27 mouse cellular contexts compared by ENCODE assay signal in the genomic region with DNA sequence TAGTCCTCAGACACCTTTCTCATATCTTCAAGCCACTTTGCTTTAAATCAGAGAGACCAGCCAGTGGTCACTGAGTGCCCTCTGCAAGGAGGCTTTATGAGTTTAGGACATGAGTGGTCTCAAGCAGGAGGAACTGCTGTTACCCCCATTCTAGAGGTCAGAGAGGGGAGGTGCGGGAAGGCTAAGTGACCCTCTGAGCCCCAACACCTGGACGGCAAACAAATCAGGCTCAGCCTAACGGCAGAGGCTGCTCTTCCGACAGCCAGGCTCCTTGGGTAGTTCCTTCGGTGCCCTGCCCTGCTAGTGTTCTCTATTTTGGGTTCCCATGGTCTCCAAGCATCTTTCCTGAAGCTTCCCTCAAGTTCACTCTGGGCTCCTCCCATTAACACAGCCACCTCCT.
DNase-seq lines count a peak whose midpoint lies in the region; ATAC-seq and TF ChIP-seq lines count a peak whose summit lies in the region.
"Had no signal": no experiment of that assay in that cellular context is flagged by ENCODE, and none has a peak within 500 bp of the region (broad histone marks: within the 10 kb centered on the region; RNA-seq: fewer than 3 reads in every experiment).

No protein-coding gene starts in this region.

- TF ChIP-seq CTCF in testis, adult 2 months (IDR thresholded peaks at IDR 0.05; ENCODE audit: control insufficient read depth, insufficient read depth, insufficient replicate concordance, low read depth, low read length): no peak

- H3K9me3 ChIP-seq in forebrain, embryonic 13.5 days (replicated peaks): no peaks in the 10 kb centered on the region
- no peaks in the 10 kb centered on the region for H3K9me3 ChIP-seq in forebrain, embryonic 12.5 days
- no peaks in the 10 kb centered on the region for H3K9me3 ChIP-seq in heart, embryonic 10.5 days
- H3K9me3 ChIP-seq: embryonic facial prominence, embryonic 13.5 days; embryonic facial prominence, embryonic 15.5 days; forebrain, embryonic 10.5 days; G1E had no signal

- H3K9ac ChIP-seq in forebrain, embryonic 13.5 days: no peak overlapping the region
- no peak overlapping the region for H3K9ac ChIP-seq in forebrain, embryonic 12.5 days
- H3K9ac ChIP-seq: embryonic facial prominence, embryonic 13.5 days; embryonic facial prominence, embryonic 15.5 days had no signal

- H3K27me3 ChIP-seq in forebrain, embryonic 13.5 days: 0 out of 2 replicates have a peak, but pooled peaks cover 3% of the 10 kb centered on the region
- H3K27me3 ChIP-seq in forebrain, embryonic 12.5 days: peaks cover 4% of the 10 kb centered on the region; the same call in 1 of the 2 replicates
- peaks cover 27% of the 10 kb centered on the region; the same call in 1 of the 2 replicates for H3K27me3 ChIP-seq in heart, embryonic 10.5 days (ENCODE audit: insufficient read depth, poor library complexity, severe bottlenecking)
- peaks cover 3% of the 10 kb centered on the region; the same call in 1 of the 2 replicates for H3K27me3 ChIP-seq in testis, adult 2 months (ENCODE audit: control insufficient read depth, insufficient read depth, low read length)

- no peak for TF ChIP-seq POLR2A in testis, adult 2 months (IDR thresholded peaks at IDR 0.05; ENCODE audit: control insufficient read depth, low read depth, low read length)

- no peaks in the 10 kb centered on the region for H3K36me3 ChIP-seq in forebrain, embryonic 13.5 days (ENCODE audit: poor library complexity, severe bottlenecking)
- H3K36me3 ChIP-seq in forebrain, embryonic 12.5 days (replicated peaks): no peaks in the 10 kb centered on the region
- no peaks in the 10 kb centered on the region for H3K36me3 ChIP-seq in heart, embryonic 10.5 days
- no peaks in the 10 kb centered on the region for H3K36me3 ChIP-seq in testis, adult 2 months (ENCODE audit: control insufficient read depth, insufficient read depth, low read length)
- H3K36me3 ChIP-seq: embryonic facial prominence, embryonic 13.5 days; embryonic facial prominence, embryonic 15.5 days; forebrain, embryonic 10.5 days; G1E had no signal

- H3K27ac ChIP-seq in forebrain, embryonic 13.5 days: peak overlapping the region; percentile 31; the same call in 1 of the 2 replicates
- no peak overlapping the region for H3K27ac ChIP-seq in forebrain, embryonic 12.5 days
- H3K27ac ChIP-seq in heart, embryonic 10.5 days: no peak overlapping the region
- H3K27ac ChIP-seq in testis, adult 2 months (ENCODE audit: control insufficient read depth, insufficient read depth, low read depth, low read length): no peak overlapping the region
- H3K27ac ChIP-seq: embryonic facial prominence, embryonic 13.5 days; embryonic facial prominence, embryonic 15.5 days; forebrain, embryonic 10.5 days had no signal

- no peak overlapping the region for H3K4me3 ChIP-seq in forebrain, embryonic 13.5 days
- no peak overlapping the region for H3K4me3 ChIP-seq in forebrain, embryonic 12.5 days (replicated peaks)
- no peak overlapping the region for H3K4me3 ChIP-seq in heart, embryonic 10.5 days
- peak overlapping the region; percentile 73 for H3K4me3 ChIP-seq in testis, adult 2 months (ENCODE audit: control insufficient read depth, low read depth, low read length)
- H3K4me3 ChIP-seq: embryonic facial prominence, embryonic 13.5 days; embryonic facial prominence, embryonic 15.5 days; erythroblast, embryonic 14.5 days; forebrain, embryonic 10.5 days had no signal

- peaks cover 34% of the 10 kb centered on the region for H3K4me1 ChIP-seq in forebrain, embryonic 13.5 days
- peaks cover 29% of the 10 kb centered on the region for H3K4me1 ChIP-seq in forebrain, embryonic 12.5 days
- H3K4me1 ChIP-seq in heart, embryonic 10.5 days: peaks cover 17% of the 10 kb centered on the region
- peaks cover 2% of the 10 kb centered on the region for H3K4me1 ChIP-seq in testis, adult 2 months (ENCODE audit: control insufficient read depth, insufficient read depth, low read length)

- WGBS in forebrain, embryonic 13.5 days: 95% methylated on average over 5 of the region's 5 CpGs
- 88% methylated on average over 5 of the region's 5 CpGs for WGBS in forebrain, embryonic 12.5 days
- 76% methylated on average over 5 of the region's 5 CpGs for WGBS in heart, embryonic 10.5 days

- peak; percentile 51 for DNase-seq in heart, embryonic 10.5 days (ENCODE audit: low spot score)
- no peak for DNase-seq in heart, postnatal 10 days
- DNase-seq in testis, postnatal 10 days (ENCODE audit: low spot score): no peak
- DNase-seq in cerebellum, adult 9-11 months: no peak
- DNase-seq: adrenal gland, adult 8-10 months; adrenal gland, postnatal 14 days; adrenal gland, postnatal 36 days; B cell, adult 2 months; cerebellum, adult 11-12 months; cerebellum, adult 2 months; cerebellum, adult 9-10 months; cerebellum, postnatal 14 days; cerebellum, postnatal 36 days; embryo, embryonic 11 days had no signal

- intact Hi-C loops in heart, postnatal 10 days (cut with DNase I): no loop called here

- no peak overlapping the region for H3K4me2 ChIP-seq in forebrain, embryonic 13.5 days
- H3K4me2 ChIP-seq in forebrain, embryonic 12.5 days: no peak overlapping the region
- H3K4me2 ChIP-seq: embryonic facial prominence, embryonic 13.5 days; embryonic facial prominence, embryonic 15.5 days had no signal

- no peak for ATAC-seq in forebrain, embryonic 13.5 days
- no peak for ATAC-seq in forebrain, embryonic 12.5 days (ENCODE audit: low FRiP score)
- ATAC-seq: activated CD4-positive, CD25-positive, alpha-beta regulatory T cell, adult 4 months; CD4-positive, CD25-positive, alpha-beta regulatory T cell, adult 4 months; forebrain, embryonic 14.5 days; forebrain, embryonic 16.5 days; Patski had no signal
